Mouse (Mus musculus): ENCODE measurements around the gene Zfp982. TPM values are rescaled to one million over a fixed set of nuclear protein-coding genes. Genes with fewer than 3 reads are reported as not detected.

Gene Zfp982
- total RNA-seq, 4 experiments from 2014 or later = 8.1 to 9.8 (median 9.1) TPM

DNA sequence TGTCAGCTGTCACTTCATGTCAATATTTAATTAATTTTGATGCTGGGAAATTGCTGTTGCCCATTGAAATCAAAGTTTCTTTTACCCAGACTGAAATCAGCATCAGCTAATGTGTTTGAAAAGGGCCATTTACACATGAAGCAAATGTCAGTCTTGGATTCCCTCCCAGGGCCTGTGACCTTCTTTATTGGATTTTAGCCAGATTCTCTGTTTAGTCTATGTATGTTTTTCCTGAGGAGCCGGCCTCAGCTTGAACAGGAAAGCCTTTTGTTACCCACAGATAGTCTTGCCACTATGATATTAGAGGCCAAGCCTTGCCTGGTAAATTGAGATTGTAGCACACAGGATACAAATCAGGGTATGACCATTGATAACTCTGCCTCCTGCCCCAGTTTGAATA lies 66.9 kb downstream of the Zfp982 start:
- peak; percentile 45 for DNase-seq (ENCODE audit: low spot score)

Other genes starting within 250 kb of the Zfp982 start
- not detected for gene Zfp988, start 186.7 kb upstream of the Zfp982 start, total RNA-seq (2022)
- under 1 TPM in 1 of 4 experiments, not detected in 3; 0.98 TPM for gene Zfp978, start 131.1 kb upstream of the Zfp982 start, total RNA-seq (2022)
- under 1 TPM in 3 of 4 experiments, not detected in 1; 0.16 to 0.31 (median 0.28) TPM for gene Gm16503, start 47.8 kb downstream of the Zfp982 start, total RNA-seq (2022)
- gene Zfp985, start 60.9 kb downstream of the Zfp982 start, total RNA-seq (2022) = under 1 TPM; 0.16 to 0.63 (median 0.28) TPM
- gene Zfp979, start 150.1 kb downstream of the Zfp982 start, total RNA-seq (2022) = 1 to 10 TPM; 1.9 to 3.0 (median 2.7) TPM
- under 1 TPM in 1 of 4 experiments, not detected in 3; 0.11 TPM for gene Zfp534, start 210.1 kb downstream of the Zfp982 start, total RNA-seq (2022)

Measured in heart, adult 8-10 months (tissue).